ENCODE assay signal across 9 mouse cellular contexts in genomic region chr10:80399973-80400703, GRCm38 (mm10). TPM values are rescaled to one million over a fixed set of nuclear protein-coding genes. Genes with fewer than 3 reads are reported as not detected.
DNase-seq lines count a peak whose midpoint lies in the region; ATAC-seq and TF ChIP-seq lines count a peak whose summit lies in the region.
"Had no signal": no experiment of that assay in that cellular context is flagged by ENCODE, and none has a peak within 500 bp of the region (broad histone marks: within the 10 kb centered on the region; RNA-seq: fewer than 3 reads in every experiment).

No protein-coding gene starts in this region.

- no peak for TF ChIP-seq EP300 in heart, adult 2 months (IDR thresholded peaks at IDR 0.05; ENCODE audit: insufficient read depth, low read depth, low read length)

- no peaks in the 10 kb centered on the region for H3K27me3 ChIP-seq in heart, adult 2 months (ENCODE audit: control insufficient read depth, insufficient read depth, low read length)
- no peaks in the 10 kb centered on the region for H3K27me3 ChIP-seq in forebrain, embryonic 13.5 days
- no peaks in the 10 kb centered on the region for H3K27me3 ChIP-seq in liver, embryonic 15.5 days

- no peaks in the 10 kb centered on the region for H3K9me3 ChIP-seq in forebrain, embryonic 13.5 days (replicated peaks)
- H3K9me3 ChIP-seq in liver, embryonic 15.5 days (replicated peaks): 0 out of 2 replicates have a peak, but pooled peaks cover 2% of the 10 kb centered on the region

- peaks cover 10% of the 10 kb centered on the region for H3K4me1 ChIP-seq in heart, adult 2 months (ENCODE audit: control insufficient read depth, insufficient read depth, low read length)
- H3K4me1 ChIP-seq in forebrain, embryonic 13.5 days: peaks cover 38% of the 10 kb centered on the region
- H3K4me1 ChIP-seq in liver, embryonic 15.5 days (replicated peaks): peaks cover 62% of the 10 kb centered on the region

- no peak for DNase-seq in heart, adult 2 months
- no peak for DNase-seq in heart, postnatal 14 days
- DNase-seq in natural killer cell, adult 2 months (ENCODE audit: low spot score in 2 of 2): no peak
- DNase-seq in urinary bladder, adult 18-20 months (ENCODE audit: low spot score in 2 of 2): no peak
- no peak for DNase-seq in adrenal gland, postnatal 10 days

- peak overlapping the region; percentile 85 for H3K27ac ChIP-seq in heart, adult 2 months
- peak overlapping the region; percentile 99 for H3K27ac ChIP-seq in forebrain, embryonic 13.5 days
- peak overlapping the region; percentile 86 for H3K27ac ChIP-seq in liver, embryonic 15.5 days (replicated peaks)

- intact Hi-C loops in heart, adult 2 months (cut with DNase I): loop anchor here (5.0 kb wide), 1 partner anchor 32 kb away; the partner anchor contains the start of gene Tcf3
- intact Hi-C loops in heart, postnatal 14 days (cut with DNase I): no loop called here

- peaks cover 4% of the 10 kb centered on the region for H3K79me2 ChIP-seq in heart, adult 2 months (replicated peaks; ENCODE audit: control insufficient read depth, insufficient read depth, low read length)

- peak overlapping the region; percentile 63 for H3K9ac ChIP-seq in heart, adult 2 months (ENCODE audit: low read depth, low read length)
- peak overlapping the region; percentile 64 for H3K9ac ChIP-seq in forebrain, embryonic 13.5 days
- peak overlapping the region; percentile 71 for H3K9ac ChIP-seq in liver, embryonic 15.5 days

- H3K36me3 ChIP-seq in heart, adult 2 months (ENCODE audit: control insufficient read depth, insufficient read depth, low read length): no peaks in the 10 kb centered on the region
- H3K36me3 ChIP-seq in forebrain, embryonic 13.5 days (ENCODE audit: poor library complexity, severe bottlenecking): peaks cover 53% of the 10 kb centered on the region
- peaks cover 55% of the 10 kb centered on the region for H3K36me3 ChIP-seq in liver, embryonic 15.5 days (replicated peaks)

- WGBS in heart, adult 2 months: 12% methylated on average over 17 of the region's 17 CpGs
- 15% methylated on average over 17 of the region's 17 CpGs for WGBS in forebrain, embryonic 13.5 days
- 11% methylated on average over 17 of the region's 17 CpGs for WGBS in liver, embryonic 15.5 days (ENCODE audit: insufficient replicate concordance)

- peak overlapping the region; percentile 61 for H3K4me3 ChIP-seq in heart, adult 2 months
- peak overlapping the region; percentile 69 for H3K4me3 ChIP-seq in forebrain, embryonic 13.5 days
- H3K4me3 ChIP-seq in liver, embryonic 15.5 days (replicated peaks): peak overlapping the region; percentile 91

- TF ChIP-seq POLR2A in heart, adult 2 months (IDR thresholded peaks at IDR 0.05; ENCODE audit: insufficient read depth, low read depth, low read length): 0 out of 2 replicates have a peak, but pooled peaks have one; percentile 3

- TF ChIP-seq CTCF in heart, adult 2 months (IDR thresholded peaks at IDR 0.05): no peak

- peak overlapping the region; percentile 69 for H3K4me2 ChIP-seq in forebrain, embryonic 13.5 days
- H3K4me2 ChIP-seq in liver, embryonic 15.5 days: peak overlapping the region; percentile 87

- peak; percentile 1 for ATAC-seq in CD4-positive, CD25-positive, alpha-beta regulatory T cell, adult 4 months
- ATAC-seq in forebrain, embryonic 13.5 days: no peak
- peak; percentile 0; the same call in 1 of the 2 replicates for ATAC-seq in liver, embryonic 15.5 days (ENCODE audit: insufficient read depth)

RNA-seq across cellular contexts. Expression of gene Mbd3, which starts 0.8 kb away (rescaled TPM):
- 10 to 100 TPM; 86.5 to 95.2 TPM for total RNA-seq in heart, adult 2 months (2021)
- polyA plus RNA-seq in heart, adult 2 months (2012; rRNA removed): 91.4 and 95.1 TPM in 2 replicates
- 10 to 100 TPM; 78.6 to 84.0 TPM for total RNA-seq in heart, postnatal 14 days (2021)
- polyA plus RNA-seq in CD4-positive, CD25-positive, alpha-beta regulatory T cell, adult 4 months (2017; shearing (Covaris generic)): 10 to 100 TPM; 26.7 to 27.2 TPM
- polyA plus RNA-seq in forebrain, embryonic 13.5 days (2015; fragmentation: Nextera tagmentation; extraction: Ambion mirVana): 304 and 319 TPM in 2 replicates
- 63.2 and 74.5 TPM in 2 replicates for polyA plus RNA-seq in liver, embryonic 15.5 days (2015; fragmentation: Nextera tagmentation; extraction: Ambion mirVana)
- 100 to 1,000 TPM; 103 to 113 TPM for total RNA-seq in adrenal gland, postnatal 10 days (2021)

RNA-seq across cellular contexts. Expression of gene Uqcr11, which starts 6.5 kb away (rescaled TPM):
- total RNA-seq in heart, adult 2 months (2021): 1,000 to 10,000 TPM; 1,743 to 1,981 TPM
- 5,192 and 5,251 TPM in 2 replicates for polyA plus RNA-seq in heart, adult 2 months (2012; rRNA removed)
- total RNA-seq in heart, postnatal 14 days (2021): 1,000 to 10,000 TPM; 1,852 to 1,908 TPM
- 100 to 1,000 TPM; 268 to 337 TPM for polyA plus RNA-seq in CD4-positive, CD25-positive, alpha-beta regulatory T cell, adult 4 months (2017; shearing (Covaris generic))
- 593 and 623 TPM in 2 replicates for polyA plus RNA-seq in forebrain, embryonic 13.5 days (2015; fragmentation: Nextera tagmentation; extraction: Ambion mirVana)
- polyA plus RNA-seq in liver, embryonic 15.5 days (2015; fragmentation: Nextera tagmentation; extraction: Ambion mirVana): 526 and 581 TPM in 2 replicates
- 1,000 to 10,000 TPM; 1,321 to 1,365 TPM for total RNA-seq in adrenal gland, postnatal 10 days (2021)

RNA-seq across cellular contexts. Expression of gene Mex3d, which starts 12.7 kb away (rescaled TPM):
- total RNA-seq in heart, adult 2 months (2021): 1 to 10 TPM; 7.3 to 7.5 TPM
- 5.8 and 7.9 TPM in 2 replicates for polyA plus RNA-seq in heart, adult 2 months (2012; rRNA removed)
- total RNA-seq in heart, postnatal 14 days (2021): 10 to 100 TPM; 11.8 to 12.2 TPM
- polyA plus RNA-seq in CD4-positive, CD25-positive, alpha-beta regulatory T cell, adult 4 months (2017; shearing (Covaris generic)): 1 to 10 TPM in 1 of 2 experiments, not detected in 1; 1.3 TPM
- 15.5 and 16.6 TPM in 2 replicates for polyA plus RNA-seq in forebrain, embryonic 13.5 days (2015; fragmentation: Nextera tagmentation; extraction: Ambion mirVana)
- polyA plus RNA-seq in liver, embryonic 15.5 days (2015; fragmentation: Nextera tagmentation; extraction: Ambion mirVana): 0.78 and 0.92 TPM in 2 replicates
- total RNA-seq in adrenal gland, postnatal 10 days (2021): 10 to 100 TPM; 19.6 to 21.8 TPM

RNA-seq across cellular contexts. Expression of gene Tcf3, which starts 33.3 kb away (rescaled TPM):
- total RNA-seq in heart, adult 2 months (2021): 10 to 100 TPM; 16.5 to 18.0 TPM
- 20.1 and 25.0 TPM in 2 replicates for polyA plus RNA-seq in heart, adult 2 months (2012; rRNA removed)
- 10 to 100 TPM; 31.7 to 32.5 TPM for total RNA-seq in heart, postnatal 14 days (2021)
- polyA plus RNA-seq in CD4-positive, CD25-positive, alpha-beta regulatory T cell, adult 4 months (2017; shearing (Covaris generic)): 1 to 10 TPM; 7.5 to 8.5 TPM
- polyA plus RNA-seq in forebrain, embryonic 13.5 days (2015; fragmentation: Nextera tagmentation; extraction: Ambion mirVana): 112 and 119 TPM in 2 replicates
- 52.8 and 59.5 TPM in 2 replicates for polyA plus RNA-seq in liver, embryonic 15.5 days (2015; fragmentation: Nextera tagmentation; extraction: Ambion mirVana)
- 10 to 100 TPM; 58.1 to 77.1 TPM for total RNA-seq in adrenal gland, postnatal 10 days (2021)

RNA-seq across cellular contexts. Expression of gene Plk5, which starts 43.9 kb away (rescaled TPM):
- under 1 TPM; 0.50 to 0.63 TPM for total RNA-seq in heart, adult 2 months (2021)
- polyA plus RNA-seq in heart, adult 2 months (2012; rRNA removed): 2.0 and 2.7 TPM in 2 replicates
- under 1 TPM; 0.12 to 0.22 TPM for total RNA-seq in heart, postnatal 14 days (2021)
- not detected for polyA plus RNA-seq in CD4-positive, CD25-positive, alpha-beta regulatory T cell, adult 4 months (2017; shearing (Covaris generic))
- polyA plus RNA-seq in forebrain, embryonic 13.5 days (2015; fragmentation: Nextera tagmentation; extraction: Ambion mirVana): 0.40 and 0.64 TPM in 2 replicates
- polyA plus RNA-seq in liver, embryonic 15.5 days (2015; fragmentation: Nextera tagmentation; extraction: Ambion mirVana): 0.03 and 0.06 TPM in 2 replicates
- total RNA-seq in adrenal gland, postnatal 10 days (2021): under 1 TPM in 1 of 2 experiments, not detected in 1; 0.12 TPM
- total RNA-seq: hematopoietic stem cell, adult 5-6 weeks had no signal
